Mouse (Mus musculus) bone marrow macrophage, adult 2 months (primary cell): ENCODE data around the gene Rab3b.

ENCODE experiments used
- CTCF ChIP-seq: IDR thresholded peaks from 2 replicates; pipeline ENCODE4 v1.5.1; 2012; ENCODE audit warnings: low read depth, mild to moderate bottlenecking, low read length, moderate library complexity
- POLR2A ChIP-seq: IDR thresholded peaks from 2 replicates; pipeline ENCODE4 v1.6.1; 2012; ENCODE audit warnings: mild to moderate bottlenecking, low read depth, low read length, borderline replicate concordance

- no peak for TF ChIP-seq CTCF
- no peak for TF ChIP-seq POLR2A
Observed at GRCm38 (mm10) chr4:108909872-108910425, 31.1 kb downstream of the Rab3b start.
